Mouse (Mus musculus) spleen, adult 2 months (tissue): ENCODE measurements around the gene Gal3st3. TPM values are rescaled to one million over a fixed set of nuclear protein-coding genes. Genes with fewer than 3 reads are reported as not detected.
"Not testable (repeated sequence)": the region's sequence is repeated elsewhere in the genome, so short reads cannot be mapped to it uniquely, and the experiment has no call there.

Experiments
- DNase-seq, 2 experiments: peaks; one replicate each; pipeline versions ENCODE4 v3.0.0 to v3.0.0-alpha.2; 2012 to 2021; ENCODE audit warnings: low spot score in 2 of 2, low read depth in 1 of 2
- H3K27ac ChIP-seq: fragments of 200-500 bp; 2 replicates; pipeline ENCODE4 v1.5.1; 2012; ENCODE audit warnings: low read length, inconsistent platforms; ENCODE audit not compliant: insufficient read depth
- H3K27me3 ChIP-seq: fragments of 200-500 bp; 2 replicates; pipeline ENCODE4 v1.6.1; 2012; ENCODE audit warnings: mild to moderate bottlenecking, moderate library complexity, low read length, inconsistent platforms; ENCODE audit not compliant: control insufficient read depth, insufficient read depth
- H3K36me3 ChIP-seq: fragments of 200-500 bp; 2 replicates; pipeline ENCODE4 v1.6.1; 2012; ENCODE audit warnings: mild to moderate bottlenecking, low read length, inconsistent platforms; ENCODE audit not compliant: control insufficient read depth, insufficient read depth
- H3K4me1 ChIP-seq: fragments of 200-500 bp; 2 replicates; pipeline ENCODE4 v1.6.1; 2011; ENCODE audit warnings: inconsistent platforms; ENCODE audit not compliant: control insufficient read depth, insufficient read depth, insufficient read length
- H3K4me3 ChIP-seq: fragments of 200-500 bp; 2 replicates; pipeline ENCODE4 v1.5.1; 2011; ENCODE audit warnings: mild to moderate bottlenecking, inconsistent platforms; ENCODE audit not compliant: insufficient read depth, insufficient read length; ENCODE audit errors: extremely low read depth
- CTCF ChIP-seq: fragments of 200-500 bp; IDR thresholded peaks from 2 replicates; pipeline ENCODE4 v1.5.1; 2011; ENCODE audit warnings: mild to moderate bottlenecking, inconsistent platforms; ENCODE audit not compliant: insufficient read depth, insufficient read length, insufficient replicate concordance; ENCODE audit errors: extremely low read depth
- POLR2A ChIP-seq: fragments of 200-500 bp; IDR thresholded peaks from 2 replicates; pipeline ENCODE4 v1.6.1; 2011; ENCODE audit warnings: low read depth, low read length, inconsistent platforms
- WGBS: fragments of 180-500 bp; shearing (Covaris S2); methylation state at CpG from one replicate; pipeline ENCODE4 v1.1.7; 2018; 5-methylcytosine and 5-hydroxymethylcytosine counted together
- polyA plus RNA-seq: library from polyadenylated mRNA; depleted of rRNA; stranded (reverse); fragments of >200 nt; gene quantifications from 2 replicates; pipeline ENCODE4 v1.2.3, GENCODE M21; 2012

The Gal3st3 gene
- polyA plus RNA-seq, 1 experiment = 0.37 TPM

DNA sequence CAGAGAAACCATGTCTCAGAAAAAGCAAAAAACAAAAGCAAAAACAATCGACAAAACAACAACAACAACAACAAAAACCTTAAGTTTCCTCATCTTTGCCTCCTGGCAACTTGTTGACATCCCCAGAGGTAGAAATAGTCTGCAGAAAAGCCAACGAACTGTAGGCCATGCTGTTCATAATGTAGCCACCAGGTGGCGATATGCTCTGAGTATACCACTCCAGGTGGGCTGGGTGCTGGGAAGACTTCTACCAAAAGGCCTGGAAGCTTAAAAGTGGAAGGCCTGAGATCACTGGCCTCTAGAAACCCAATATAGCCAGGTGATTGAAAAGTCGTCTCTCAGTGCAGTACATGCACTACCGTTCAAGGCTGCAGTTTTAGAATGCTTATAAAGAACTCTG, 39.8 kb downstream of the Gal3st3 start:
- H3K4me3 ChIP-seq = no peak overlapping the region
- H3K4me1 ChIP-seq = no peaks in the 10 kb centered on the region
- TF ChIP-seq CTCF = peak; percentile 66; the same call in 1 of the 2 replicates
- no peak for TF ChIP-seq POLR2A
- peak; percentile 47 to 70 for DNase-seq
- H3K36me3 ChIP-seq = no peaks in the 10 kb centered on the region
- no peaks in the 10 kb centered on the region for H3K27me3 ChIP-seq
- H3K27ac ChIP-seq = no peak overlapping the region
- 18% methylated on average over 5 of the region's 5 CpGs for WGBS

DNA sequence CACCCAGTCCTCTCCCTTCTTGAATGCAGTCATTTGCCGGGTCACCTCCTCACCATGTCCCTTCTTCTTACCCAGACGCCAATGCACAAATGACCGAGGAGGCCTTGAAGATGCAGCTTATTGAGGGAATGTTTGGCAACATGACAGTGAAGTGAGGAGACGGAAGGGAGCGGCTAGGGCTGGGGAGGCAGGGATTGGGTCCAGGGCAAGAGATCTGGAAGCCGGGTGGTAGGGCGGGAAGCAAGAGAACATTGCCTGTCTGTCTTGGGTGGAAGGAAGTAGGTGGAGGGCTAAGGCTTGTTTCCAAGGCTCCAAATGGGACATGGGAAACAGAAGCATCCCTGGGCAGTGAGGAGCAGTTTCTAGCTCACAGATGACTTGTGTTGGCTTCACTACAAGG, 43.2 kb downstream of the Gal3st3 start:
- H3K4me1 ChIP-seq = no peaks in the 10 kb centered on the region
- TF ChIP-seq POLR2A = no peak
- no peak for TF ChIP-seq CTCF
- no peak overlapping the region for H3K27ac ChIP-seq
- no peaks in the 10 kb centered on the region for H3K36me3 ChIP-seq
- 88% methylated on average over 7 of the region's 7 CpGs for WGBS
- no peak overlapping the region for H3K4me3 ChIP-seq
- no peaks in the 10 kb centered on the region for H3K27me3 ChIP-seq
- no peak for DNase-seq

DNA sequence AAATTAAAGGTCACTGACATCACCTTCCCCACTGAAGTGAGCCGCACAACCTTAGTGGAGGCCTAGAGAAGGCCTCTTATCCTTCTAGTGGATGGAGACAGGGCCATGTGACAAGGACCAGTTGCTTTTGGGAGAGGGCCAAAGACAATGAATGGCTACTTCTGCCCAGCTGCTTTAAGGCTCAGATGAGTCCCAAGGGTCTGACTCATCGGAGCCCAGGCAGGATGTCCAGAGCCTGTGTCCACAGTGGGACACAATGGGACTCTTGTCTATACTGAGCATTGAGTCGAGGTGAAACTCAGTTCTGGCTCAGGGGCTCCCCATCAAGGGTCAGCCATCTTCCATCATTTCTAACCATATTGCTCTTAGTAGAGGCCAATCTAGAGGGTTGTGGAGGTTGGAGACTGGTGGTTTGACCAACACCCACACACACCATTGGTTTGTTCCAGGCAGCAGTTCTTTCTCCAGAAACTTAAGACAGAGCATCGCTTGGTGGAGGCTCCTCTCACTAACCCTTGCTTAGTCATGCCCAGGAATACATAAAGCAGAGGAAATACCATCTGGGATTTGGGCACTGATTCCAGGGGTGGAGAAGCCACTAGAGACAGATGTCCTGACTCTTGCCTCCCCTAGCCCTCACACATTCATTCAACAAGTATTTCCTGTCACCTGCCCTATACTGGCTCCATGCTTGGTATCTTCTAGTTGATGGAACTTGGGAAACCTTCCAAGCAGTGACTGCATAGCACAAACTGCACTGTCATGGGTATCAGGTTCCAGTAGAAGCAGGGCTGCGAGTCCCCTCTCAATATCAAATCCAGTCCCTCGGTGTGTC, 47.4 kb downstream of the Gal3st3 start:
- no peak for DNase-seq

DNA sequence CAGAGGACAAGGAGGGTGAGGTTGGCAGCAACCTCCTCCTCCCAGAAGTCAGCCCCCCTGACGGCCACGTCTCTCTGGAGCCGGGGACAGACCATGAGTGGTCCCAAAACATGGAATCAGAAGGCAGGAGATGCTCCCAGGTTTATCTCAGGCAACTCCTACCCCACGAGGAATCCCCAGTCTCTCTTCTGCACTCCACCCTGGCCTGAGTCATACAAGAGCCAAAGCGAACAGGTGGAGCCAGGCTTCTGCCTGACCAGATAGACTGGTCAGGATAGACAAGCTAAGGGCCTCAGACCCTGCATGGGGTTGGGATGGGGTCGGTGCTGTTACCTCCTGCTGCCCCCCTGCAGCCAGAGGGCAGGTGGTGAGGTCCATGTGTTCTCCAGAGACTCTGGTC, 49.9 kb downstream of the Gal3st3 start:
- WGBS = 82% methylated on average over 6 of the region's 6 CpGs
- H3K36me3 ChIP-seq = no peaks in the 10 kb centered on the region
- peaks cover 2% of the 10 kb centered on the region for H3K4me1 ChIP-seq
- TF ChIP-seq CTCF (no peak), POLR2A (no peak)
- no peak overlapping the region for H3K4me3 ChIP-seq
- H3K27me3 ChIP-seq = no peaks in the 10 kb centered on the region
- DNase-seq = no peak
- no peak overlapping the region for H3K27ac ChIP-seq

More for the DNA sequence above, 47.4 kb downstream of the Gal3st3 start:
- Histone ChIP-seq H3K36me3 (no peaks in the 10 kb centered on the region), H3K27me3 (no peaks in the 10 kb centered on the region), H3K4me1 (peaks cover 2% of the 10 kb centered on the region), H3K4me3 (no peak overlapping the region), H3K27ac (no peak overlapping the region)
- TF ChIP-seq POLR2A (no peak), CTCF (no peak)
- 78% methylated on average over 6 of the region's 6 CpGs for WGBS

DNA sequence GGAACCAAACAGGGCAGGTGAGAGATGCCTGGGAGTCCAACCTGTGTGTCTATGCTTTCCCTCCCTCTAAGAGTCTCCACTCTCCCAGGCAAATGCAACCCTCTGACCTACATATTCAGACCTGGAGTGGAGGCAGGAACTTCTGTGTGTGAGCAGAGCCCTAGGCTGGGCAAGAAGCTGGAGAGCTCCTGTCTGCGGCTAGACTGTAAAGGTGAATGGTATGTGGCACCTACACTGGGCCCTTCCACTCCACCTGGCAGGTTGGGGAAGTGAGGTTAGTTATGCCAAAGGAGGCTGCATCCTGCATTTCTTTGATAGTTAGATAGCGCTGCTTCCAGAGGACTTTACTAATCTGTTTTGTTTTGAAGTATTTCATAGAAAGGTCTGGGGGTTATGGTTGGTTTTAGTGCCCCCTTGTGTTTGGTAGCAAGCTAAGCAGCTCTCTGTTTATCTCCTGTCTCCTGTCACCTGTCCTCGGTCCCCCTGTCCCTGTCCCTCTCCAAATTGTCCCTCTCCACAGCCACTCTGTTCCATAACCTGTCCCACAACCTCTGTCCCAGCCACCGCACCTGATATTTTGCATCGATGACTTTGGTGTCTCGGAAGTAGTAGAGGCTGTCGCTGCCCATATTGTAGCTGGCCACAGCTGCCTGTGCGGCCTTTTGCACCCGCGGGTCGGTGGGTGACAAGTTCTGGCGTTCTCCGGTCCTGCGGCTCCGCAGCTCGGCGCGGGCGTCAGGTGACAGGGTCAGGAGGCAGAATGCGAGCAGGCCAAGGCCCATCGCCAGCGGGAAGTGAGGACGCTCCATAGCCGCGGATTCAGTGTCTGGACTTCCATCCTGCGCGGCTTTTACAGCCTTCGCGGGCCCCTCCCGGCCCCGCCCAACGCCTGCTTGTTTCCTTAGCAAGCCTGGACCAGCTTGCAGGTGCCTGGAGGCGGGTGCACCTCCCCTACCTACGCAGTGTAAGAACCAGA, 50.7 kb downstream of the Gal3st3 start:
- H3K27ac ChIP-seq = no peak overlapping the region
- H3K4me1 ChIP-seq = peaks cover 2% of the 10 kb centered on the region
- H3K27me3 ChIP-seq = no peaks in the 10 kb centered on the region
- 7% methylated on average over 34 of the region's 34 CpGs for WGBS
- peak overlapping the region; percentile 39; the same call in 1 of the 2 replicates for H3K4me3 ChIP-seq
- no peaks in the 10 kb centered on the region for H3K36me3 ChIP-seq
- peak in 1 of 2 experiments; percentile 21 for DNase-seq
- TF ChIP-seq POLR2A (no peak), CTCF (no peak)

DNA sequence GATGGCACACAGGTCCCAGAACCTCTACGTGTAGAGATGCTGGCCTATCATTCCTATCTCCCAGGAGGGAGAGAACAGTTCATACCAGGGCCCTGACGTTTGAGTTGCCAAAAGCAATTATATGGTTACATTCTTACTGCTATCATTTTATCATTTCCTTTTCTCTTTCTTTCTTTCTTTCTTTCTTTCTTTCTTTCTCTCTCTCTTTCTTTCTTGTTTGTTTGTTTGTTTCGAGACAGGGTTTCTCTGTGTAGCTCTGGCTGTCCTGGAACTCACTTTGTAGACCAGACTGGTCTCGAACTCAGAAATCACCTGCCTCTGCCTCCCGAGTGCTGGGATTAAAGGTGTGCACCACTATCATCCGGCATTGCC, 51.4 kb downstream of the Gal3st3 start, which contains the start of gene Cst6:
Cst6 (minus strand) TSS at position 73 of the 372 bp plus-strand sequence.
- WGBS = 72% methylated on average over 6 of the region's 6 CpGs
- not testable (repeated sequence) for DNase-seq, H3K27me3 ChIP-seq

DNA sequence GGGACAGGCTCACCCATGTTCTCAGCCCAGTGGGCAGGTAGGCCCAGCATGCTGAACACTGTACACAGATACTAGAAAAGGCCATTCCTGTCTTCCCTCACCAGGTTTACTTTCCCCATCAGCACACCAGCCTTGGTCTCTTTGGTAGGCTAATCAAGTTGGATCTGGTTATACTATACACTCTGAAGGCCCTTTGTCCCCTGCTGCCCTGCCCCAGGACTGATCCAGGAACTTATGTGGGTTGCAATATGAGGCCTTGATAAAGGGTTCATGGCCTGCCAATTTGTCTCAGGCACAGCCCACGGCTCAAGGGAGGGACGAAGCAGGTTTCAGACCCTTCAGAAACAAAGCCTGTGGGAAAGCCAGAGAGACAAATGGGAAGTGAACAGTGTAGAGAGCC, 55.5 kb downstream of the Gal3st3 start:
- H3K36me3 ChIP-seq = no peaks in the 10 kb centered on the region
- DNase-seq = no peak
- no peak for TF ChIP-seq CTCF
- TF ChIP-seq POLR2A = no peak
- 77% methylated on average over 2 of the region's 2 CpGs for WGBS
- H3K27ac ChIP-seq = no peak overlapping the region
- no peaks in the 10 kb centered on the region for H3K27me3 ChIP-seq
- H3K4me3 ChIP-seq = no peak overlapping the region
- peaks cover 2% of the 10 kb centered on the region for H3K4me1 ChIP-seq

More for the DNA sequence above, 51.4 kb downstream of the Gal3st3 start, which contains the start of gene Cst6:
- not testable (repeated sequence) for H3K36me3 ChIP-seq, H3K4me1 ChIP-seq, H3K27ac ChIP-seq
- H3K4me3 ChIP-seq = peak within 1 kb of the TSS; percentile 39; the same call in 1 of the 2 replicates
